ENCODE assay signal across 9 mouse cellular contexts in the genomic region with DNA sequence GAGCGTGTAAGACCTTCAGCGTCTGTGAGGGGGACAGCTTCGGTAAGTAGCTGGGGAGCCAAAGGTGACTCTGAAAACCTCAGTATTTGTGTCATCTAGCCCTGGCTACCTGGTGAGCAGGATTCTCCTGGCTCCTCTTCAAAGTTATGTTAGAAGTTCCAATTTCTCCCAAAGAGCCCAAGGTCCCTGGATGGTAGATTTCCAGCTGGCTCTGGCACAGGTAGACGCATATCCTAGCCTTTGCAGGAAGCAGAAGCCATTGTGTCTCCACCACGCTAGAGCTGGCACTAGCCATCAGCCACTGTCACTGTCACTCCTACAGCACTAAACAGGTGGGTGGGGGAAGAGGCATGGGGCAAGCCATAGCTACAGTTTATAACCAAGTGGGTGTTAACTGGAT.
"Had no signal": no experiment of that assay in that cellular context is flagged by ENCODE, and none has a peak within 500 bp of the region (broad histone marks: within the 10 kb centered on the region; RNA-seq: fewer than 3 reads in every experiment).

No protein-coding gene starts in this region.

- DNase-seq: lung, adult 2 months; lung, postnatal 14 days; lung, postnatal 36 days; right cerebral cortex, postnatal 25 days; right cerebral cortex, postnatal 4 days; spleen, adult 18-20 months; thymus, adult 18-20 months; thymus, postnatal 14 days; thymus, postnatal 36 days had no signal
